Mouse (Mus musculus): ENCODE results near the gene Slc30a2. TPM values are rescaled to one million over a fixed set of nuclear protein-coding genes. Genes with fewer than 3 reads are reported as not detected.

Gene Slc30a2
- polyA plus RNA-seq, 1 experiment from 2014 or later: 0.14 TPM

DNA sequence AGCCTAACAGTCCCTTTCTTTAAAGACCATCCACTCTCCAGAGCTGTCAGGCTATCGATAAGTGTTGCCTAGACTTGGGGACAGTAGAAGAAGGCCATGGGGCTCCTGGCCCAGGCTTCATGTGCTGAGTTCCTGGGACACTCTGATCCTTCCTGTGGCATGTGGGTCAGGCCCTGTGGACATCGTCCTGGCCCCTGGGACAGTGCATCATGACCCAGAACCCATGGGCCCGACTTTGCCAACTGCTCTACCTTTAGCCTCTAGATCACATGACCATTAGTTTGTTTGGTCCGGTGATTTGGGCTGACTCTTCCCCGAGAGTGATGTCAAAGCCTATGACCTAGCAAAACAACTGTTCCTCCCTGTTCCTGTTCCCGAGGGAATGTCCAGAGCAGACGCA lies 32.9 kb upstream of the Slc30a2 start:
- Histone ChIP-seq H3K27me3 (replicated peaks) (no peaks in the 10 kb centered on the region), H3K9ac (replicated peaks) (no peak overlapping the region), H3K4me2 (no peak overlapping the region), H3K4me1 (peaks cover 19% of the 10 kb centered on the region), H3K27ac (replicated peaks) (no peak overlapping the region), H3K9me3 (replicated peaks) (no peaks in the 10 kb centered on the region), H3K4me3 (replicated peaks) (no peak overlapping the region), H3K36me3 (no peaks in the 10 kb centered on the region)
- WGBS: 88% methylated on average over 7 of the region's 7 CpGs
- no peak for ATAC-seq (ENCODE audit: low FRiP score)

DNA sequence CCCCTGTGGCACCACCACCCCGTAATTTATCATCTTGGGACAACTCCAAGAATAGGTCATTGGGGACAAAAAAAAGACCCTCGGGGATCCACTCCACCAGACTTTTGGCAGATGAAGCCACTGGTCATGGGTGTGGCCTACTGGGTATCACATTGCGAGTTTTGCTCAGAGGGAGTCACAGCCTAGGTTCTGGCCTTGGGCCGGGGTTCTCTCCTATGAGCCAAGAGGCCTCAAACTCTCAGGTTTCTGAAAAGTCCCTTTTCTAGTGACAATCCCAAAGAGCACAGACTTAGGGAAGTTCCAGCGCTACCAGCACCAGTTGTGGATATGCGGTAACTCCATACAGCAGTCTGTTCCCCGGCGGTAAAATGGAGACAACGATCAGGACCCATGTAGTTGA lies 32.3 kb upstream of the Slc30a2 start:
- H3K27me3 ChIP-seq (replicated peaks): no peaks in the 10 kb centered on the region
- H3K9me3 ChIP-seq (replicated peaks): no peaks in the 10 kb centered on the region
- no peaks in the 10 kb centered on the region for H3K36me3 ChIP-seq
- 89% methylated on average over 9 of the region's 9 CpGs for WGBS
- H3K4me1 ChIP-seq: peaks cover 21% of the 10 kb centered on the region
- no peak for ATAC-seq (ENCODE audit: low FRiP score)
- no peak overlapping the region for H3K27ac ChIP-seq (replicated peaks)
- no peak overlapping the region for H3K9ac ChIP-seq (replicated peaks)
- H3K4me3 ChIP-seq (replicated peaks): no peak overlapping the region
- H3K4me2 ChIP-seq: no peak overlapping the region

DNA sequence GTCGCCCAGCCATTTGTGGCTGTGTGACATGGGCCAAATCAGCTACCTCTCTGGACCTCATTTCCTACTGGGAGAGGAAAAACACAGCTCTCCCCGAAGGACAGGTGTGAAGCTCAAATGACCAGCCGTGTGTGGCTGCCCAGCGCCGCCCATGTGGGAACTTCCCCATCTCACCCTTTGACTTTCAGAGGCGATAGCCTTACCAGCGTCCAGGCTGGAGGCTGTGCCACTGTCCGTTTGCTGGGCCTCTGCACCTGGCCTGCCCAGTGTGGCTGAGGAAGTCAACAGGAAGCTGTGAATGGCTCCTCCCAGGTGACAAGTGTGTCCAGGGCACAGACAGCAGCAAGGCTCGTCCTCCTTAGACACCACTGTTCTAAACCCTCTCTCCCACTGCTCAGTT lies 31.2 kb upstream of the Slc30a2 start:
- Histone ChIP-seq H3K4me1 (peaks cover 21% of the 10 kb centered on the region), H3K27me3 (replicated peaks) (no peaks in the 10 kb centered on the region), H3K4me2 (no peak overlapping the region), H3K4me3 (replicated peaks) (no peak overlapping the region), H3K9me3 (replicated peaks) (no peaks in the 10 kb centered on the region), H3K27ac (replicated peaks) (no peak overlapping the region), H3K36me3 (no peaks in the 10 kb centered on the region), H3K9ac (replicated peaks) (no peak overlapping the region)
- 85% methylated on average over 9 of the region's 9 CpGs for WGBS
- ATAC-seq (ENCODE audit: low FRiP score): no peak

DNA sequence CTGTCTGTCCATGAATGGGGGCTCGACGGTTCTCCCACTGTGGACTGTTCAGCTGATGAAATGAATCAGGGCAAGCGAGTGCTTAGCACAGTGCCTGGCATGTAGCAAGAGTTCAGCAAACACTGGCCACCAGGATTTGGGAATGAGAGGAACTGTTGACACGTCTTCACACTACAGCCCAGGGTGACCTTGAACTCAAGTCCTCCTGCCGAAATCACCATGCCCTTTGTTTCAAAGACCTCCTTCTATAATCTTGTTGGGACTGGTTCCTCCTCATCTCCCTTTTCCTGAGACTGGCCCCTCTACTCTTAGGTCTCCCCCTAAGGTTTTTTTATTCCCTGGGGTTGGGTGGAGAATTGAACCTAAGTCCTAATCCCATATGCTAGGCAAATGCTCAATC lies 30.6 kb upstream of the Slc30a2 start:
- no peaks in the 10 kb centered on the region for H3K9me3 ChIP-seq (replicated peaks)
- H3K4me2 ChIP-seq: no peak overlapping the region
- no peaks in the 10 kb centered on the region for H3K27me3 ChIP-seq (replicated peaks)
- no peak overlapping the region for H3K9ac ChIP-seq (replicated peaks)
- H3K4me3 ChIP-seq (replicated peaks): no peak overlapping the region
- 95% methylated on average over 5 of the region's 5 CpGs for WGBS
- no peak for ATAC-seq (ENCODE audit: low FRiP score)
- no peak overlapping the region for H3K27ac ChIP-seq (replicated peaks)
- peaks cover 17% of the 10 kb centered on the region for H3K4me1 ChIP-seq
- no peaks in the 10 kb centered on the region for H3K36me3 ChIP-seq

DNA sequence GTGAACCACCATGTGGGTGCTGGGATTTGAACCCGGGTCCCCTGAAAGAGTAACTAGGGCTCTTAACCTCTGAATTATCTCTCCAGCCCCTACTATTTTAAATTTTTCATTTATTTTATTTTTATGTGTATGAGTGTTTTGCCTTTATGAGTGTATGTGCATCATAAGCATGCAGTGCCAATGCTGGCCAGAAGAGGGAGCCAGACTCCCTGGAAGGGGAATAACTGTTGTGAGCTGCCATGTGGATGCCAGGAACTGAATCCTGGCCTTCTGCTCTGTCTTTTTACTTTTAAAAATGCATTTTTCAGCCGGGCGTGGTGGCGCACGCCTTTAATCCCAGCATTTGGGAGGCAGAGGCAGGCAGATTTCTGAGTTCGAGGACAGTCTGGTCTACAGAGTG lies 30.1 kb upstream of the Slc30a2 start:
- ATAC-seq (ENCODE audit: low FRiP score): no peak
- no peaks in the 10 kb centered on the region for H3K27me3 ChIP-seq (replicated peaks)
- H3K36me3 ChIP-seq: no peaks in the 10 kb centered on the region
- peaks cover 11% of the 10 kb centered on the region for H3K4me1 ChIP-seq
- H3K4me2 ChIP-seq: no peak overlapping the region
- H3K9ac ChIP-seq (replicated peaks): no peak overlapping the region
- WGBS: 95% methylated on average over 6 of the region's 6 CpGs
- H3K4me3 ChIP-seq (replicated peaks): no peak overlapping the region
- no peak overlapping the region for H3K27ac ChIP-seq (replicated peaks)
- no peaks in the 10 kb centered on the region for H3K9me3 ChIP-seq (replicated peaks)

DNA sequence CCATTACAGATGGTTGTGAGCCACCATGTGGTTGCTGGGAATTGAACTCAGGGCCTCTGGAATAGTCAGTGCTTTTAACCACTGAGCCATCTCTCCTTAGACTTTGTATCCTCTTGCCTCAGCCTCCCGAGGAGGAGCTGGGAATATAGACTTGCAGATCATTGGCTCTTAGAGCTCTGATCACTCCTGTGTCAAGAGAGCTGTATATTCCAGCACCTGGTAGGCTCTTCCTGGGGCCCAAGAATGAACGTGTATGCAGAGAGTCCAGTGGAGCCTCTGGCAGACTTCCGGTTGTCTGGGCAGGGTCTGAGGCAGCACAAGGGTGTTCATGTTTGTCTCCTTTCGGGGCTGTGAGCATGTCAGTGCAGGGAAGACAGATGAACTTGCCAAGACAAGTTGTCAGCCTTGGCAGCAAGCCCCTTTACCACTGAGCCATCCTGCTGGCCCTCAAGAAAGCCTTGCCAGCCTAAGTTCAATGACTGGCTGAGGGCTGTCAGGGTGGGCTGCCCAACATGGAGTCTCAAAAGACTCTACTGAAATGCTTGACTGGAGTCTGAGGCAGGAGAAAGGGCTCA lies 28.8 kb upstream of the Slc30a2 start:
- Histone ChIP-seq H3K27me3 (replicated peaks) (no peaks in the 10 kb centered on the region), H3K9ac (replicated peaks) (no peak overlapping the region), H3K4me3 (replicated peaks) (no peak overlapping the region), H3K9me3 (replicated peaks) (no peaks in the 10 kb centered on the region), H3K27ac (replicated peaks) (no peak overlapping the region), H3K4me2 (no peak overlapping the region), H3K4me1 (peaks cover 7% of the 10 kb centered on the region; the same call in 1 of the 2 replicates), H3K36me3 (no peaks in the 10 kb centered on the region)
- 75% methylated on average over 4 of the region's 4 CpGs for WGBS
- ATAC-seq (ENCODE audit: low FRiP score): no peak

DNA sequence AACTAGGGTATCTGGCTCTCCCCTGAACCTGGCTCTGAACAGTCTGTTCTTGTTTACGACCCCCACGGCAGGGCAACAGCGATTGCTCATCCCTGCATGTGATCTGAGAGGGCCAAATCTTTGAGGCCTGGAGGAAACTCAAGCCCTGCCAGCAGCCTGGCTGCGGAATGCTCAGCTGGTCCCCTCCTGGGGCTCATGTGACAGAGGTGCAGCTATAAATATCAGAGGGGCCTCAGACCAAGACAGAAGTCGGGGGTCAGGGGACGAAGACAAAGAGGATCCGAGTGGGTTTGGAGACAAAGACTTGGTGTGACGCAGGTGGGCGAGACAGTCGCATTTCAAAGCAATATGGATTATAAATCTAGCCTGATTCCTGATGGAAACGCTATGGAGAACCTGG lies 28.1 kb upstream of the Slc30a2 start, which contains the start of gene Trim63:
Gene Trim63 (plus strand): TSS at position 245 of the 400 bp plus-strand sequence.
- no peak within 1 kb of the TSS for H3K9ac ChIP-seq (replicated peaks)
- H3K4me1 ChIP-seq: peaks cover 7% of the 10 kb centered on the region; the same call in 1 of the 2 replicates
- no peaks in the 10 kb centered on the region for H3K27me3 ChIP-seq (replicated peaks)
- no peak for ATAC-seq (ENCODE audit: low FRiP score)
- no peaks in the 10 kb centered on the region for H3K9me3 ChIP-seq (replicated peaks)
- WGBS: 15% methylated on average over 11 of the region's 11 CpGs
- H3K4me2 ChIP-seq: no peak within 1 kb of the TSS; the same call in 1 of the 2 replicates
- no peaks in the 10 kb centered on the region for H3K36me3 ChIP-seq
- H3K4me3 ChIP-seq (replicated peaks): no peak within 1 kb of the TSS
- no peak within 1 kb of the TSS for H3K27ac ChIP-seq (replicated peaks)

DNA sequence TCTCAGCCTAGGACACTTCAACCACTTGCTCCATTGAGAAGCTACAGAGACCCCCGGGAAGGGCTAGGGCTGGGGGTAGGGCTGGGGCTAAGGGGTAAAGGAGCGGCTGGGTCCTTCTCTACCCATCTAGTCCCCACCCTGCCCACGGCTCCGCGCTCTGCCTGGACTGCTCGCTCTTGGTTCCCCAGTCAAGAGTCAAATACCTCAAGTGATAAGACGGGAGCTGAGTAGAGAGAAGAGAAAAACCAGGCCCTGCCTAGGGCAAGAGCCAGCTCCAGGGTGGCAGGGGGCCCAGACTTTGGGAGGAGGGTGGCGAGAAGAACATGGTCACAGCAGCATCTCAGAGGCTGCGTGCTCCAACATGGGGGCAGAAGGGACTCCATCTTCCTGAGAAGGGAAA lies 27.5 kb upstream of the Slc30a2 start:
- no peaks in the 10 kb centered on the region for H3K36me3 ChIP-seq
- H3K27ac ChIP-seq (replicated peaks): no peak overlapping the region
- WGBS: 78% methylated on average over 9 of the region's 9 CpGs
- peaks cover 7% of the 10 kb centered on the region; the same call in 1 of the 2 replicates for H3K4me1 ChIP-seq
- H3K9ac ChIP-seq (replicated peaks): no peak overlapping the region
- no peak overlapping the region for H3K4me3 ChIP-seq (replicated peaks)
- H3K27me3 ChIP-seq (replicated peaks): no peaks in the 10 kb centered on the region
- no peak for ATAC-seq (ENCODE audit: low FRiP score)
- no peak overlapping the region; the same call in 1 of the 2 replicates for H3K4me2 ChIP-seq
- no peaks in the 10 kb centered on the region for H3K9me3 ChIP-seq (replicated peaks)

DNA sequence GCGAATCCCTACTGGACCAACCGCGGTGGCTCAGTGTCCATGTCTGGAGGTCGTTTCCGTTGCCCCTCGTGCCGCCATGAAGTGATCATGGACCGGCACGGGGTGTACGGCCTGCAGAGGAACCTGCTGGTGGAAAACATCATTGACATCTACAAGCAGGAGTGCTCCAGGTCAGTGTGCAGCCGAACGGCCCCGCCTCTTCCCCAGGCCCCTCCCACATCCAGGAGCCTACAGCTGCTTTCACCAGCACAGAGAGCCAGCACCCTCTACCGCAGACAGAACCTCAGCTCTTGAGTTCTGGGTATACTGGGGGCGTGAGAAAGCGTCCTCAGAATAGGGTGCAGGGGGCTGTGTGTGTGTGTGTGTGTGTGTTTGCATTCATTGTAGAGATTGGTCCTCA lies 26.6 kb upstream of the Slc30a2 start:
- no peak overlapping the region for H3K4me2 ChIP-seq
- no peak overlapping the region for H3K4me3 ChIP-seq (replicated peaks)
- no peak overlapping the region for H3K9ac ChIP-seq (replicated peaks)
- peaks cover 7% of the 10 kb centered on the region; the same call in 1 of the 2 replicates for H3K4me1 ChIP-seq
- H3K27ac ChIP-seq (replicated peaks): no peak overlapping the region
- H3K27me3 ChIP-seq (replicated peaks): no peaks in the 10 kb centered on the region
- WGBS: 53% methylated on average over 16 of the region's 16 CpGs
- no peaks in the 10 kb centered on the region for H3K36me3 ChIP-seq
- ATAC-seq (ENCODE audit: low FRiP score): no peak
- no peaks in the 10 kb centered on the region for H3K9me3 ChIP-seq (replicated peaks)

DNA sequence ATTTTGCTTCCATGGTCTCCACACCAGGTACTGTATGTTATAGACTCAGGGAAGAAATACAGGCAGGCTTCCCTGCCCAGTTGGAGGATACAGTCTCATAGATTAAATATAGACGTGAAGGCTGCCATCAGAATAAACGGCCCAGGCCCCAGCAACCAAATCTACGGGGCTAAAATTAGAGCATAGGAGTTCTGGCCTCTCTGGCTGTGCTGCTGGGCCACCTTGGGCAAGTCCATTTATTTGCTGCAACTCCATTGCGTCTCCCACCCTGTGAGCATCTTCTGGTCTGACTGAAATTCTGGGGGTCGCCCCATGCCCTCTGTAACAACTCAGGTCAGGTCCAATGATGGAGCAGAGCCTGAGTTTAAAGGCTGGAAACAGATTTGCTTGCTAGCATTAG lies 23.9 kb upstream of the Slc30a2 start:
- Histone ChIP-seq H3K27me3 (replicated peaks) (no peaks in the 10 kb centered on the region), H3K27ac (replicated peaks) (no peak overlapping the region), H3K4me1 (peaks cover 7% of the 10 kb centered on the region; the same call in 1 of the 2 replicates), H3K9ac (replicated peaks) (no peak overlapping the region), H3K4me2 (no peak overlapping the region), H3K36me3 (no peaks in the 10 kb centered on the region), H3K9me3 (replicated peaks) (no peaks in the 10 kb centered on the region), H3K4me3 (replicated peaks) (no peak overlapping the region)
- 94% methylated on average over 5 of the region's 5 CpGs for WGBS
- ATAC-seq (ENCODE audit: low FRiP score): no peak

DNA sequence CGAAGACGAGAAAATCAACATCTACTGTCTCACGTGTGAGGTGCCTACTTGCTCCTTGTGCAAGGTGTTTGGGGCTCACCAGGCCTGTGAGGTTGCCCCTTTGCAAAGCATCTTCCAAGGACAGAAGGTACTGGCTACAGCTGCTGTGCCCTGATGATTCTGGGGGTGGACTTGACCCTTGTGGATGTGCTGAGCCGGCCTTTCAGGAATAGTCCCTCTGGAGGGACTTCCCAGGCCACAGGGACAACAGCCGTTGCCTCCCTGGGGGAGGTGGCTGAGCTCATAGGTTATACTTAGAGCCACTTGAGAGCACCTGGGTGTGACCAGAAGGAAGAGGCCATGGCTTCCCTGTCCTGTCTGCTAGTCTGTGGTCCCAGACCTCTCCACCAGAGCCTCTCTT lies 23.3 kb upstream of the Slc30a2 start:
- ATAC-seq (ENCODE audit: low FRiP score): no peak
- no peak overlapping the region for H3K4me3 ChIP-seq (replicated peaks)
- H3K4me1 ChIP-seq: peaks cover 6% of the 10 kb centered on the region; the same call in 1 of the 2 replicates
- H3K4me2 ChIP-seq: no peak overlapping the region
- no peak overlapping the region for H3K9ac ChIP-seq (replicated peaks)
- no peaks in the 10 kb centered on the region for H3K27me3 ChIP-seq (replicated peaks)
- H3K27ac ChIP-seq (replicated peaks): no peak overlapping the region
- no peaks in the 10 kb centered on the region for H3K36me3 ChIP-seq
- WGBS: 81% methylated on average over 5 of the region's 5 CpGs
- no peaks in the 10 kb centered on the region for H3K9me3 ChIP-seq (replicated peaks)

DNA sequence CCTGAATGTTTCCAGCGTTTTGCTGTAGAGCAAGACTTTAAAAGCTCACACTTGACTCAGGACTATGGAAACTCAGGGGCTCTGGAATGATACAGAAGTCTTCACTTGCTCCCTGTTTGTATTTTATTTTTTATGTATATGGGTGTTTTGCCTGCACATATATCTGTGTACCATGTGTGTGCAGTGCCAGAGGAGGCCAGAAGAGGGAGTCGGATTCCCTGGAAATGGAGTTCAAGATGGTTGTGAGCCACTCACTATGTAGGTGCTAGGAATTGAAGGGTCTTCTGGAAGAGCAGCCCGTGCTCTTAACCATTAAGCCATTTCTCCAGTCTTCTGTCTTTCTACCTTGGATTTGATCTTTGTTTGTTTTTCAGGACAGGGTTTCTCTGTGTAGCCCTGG lies 21.5 kb upstream of the Slc30a2 start:
- H3K36me3 ChIP-seq: no peaks in the 10 kb centered on the region
- 72% methylated on average over 3 of the region's 3 CpGs for WGBS
- no peak overlapping the region for H3K4me3 ChIP-seq (replicated peaks)
- no peak overlapping the region for H3K9ac ChIP-seq (replicated peaks)
- no peaks in the 10 kb centered on the region for H3K9me3 ChIP-seq (replicated peaks)
- H3K27ac ChIP-seq (replicated peaks): no peak overlapping the region
- no peak overlapping the region for H3K4me2 ChIP-seq
- no peak for ATAC-seq (ENCODE audit: low FRiP score)
- H3K27me3 ChIP-seq (replicated peaks): no peaks in the 10 kb centered on the region
- H3K4me1 ChIP-seq: no peaks in the 10 kb centered on the region

Measured in neural tube, embryonic 15.5 days (tissue).